Mouse (Mus musculus) lung, adult 18-20 months (tissue): ENCODE results near the gene Dyrk1a.

Experiments used
- DNase-seq, 2 experiments: peaks; one replicate each; pipeline ENCODE4 v3.0.0; 2022; ENCODE audit warnings: mixed read lengths in 2 of 2

Dyrk1a gene

GRCm38 (mm10) chr16:94720476-94721153 lies 150.8 kb downstream of the Dyrk1a start:
- no peak for DNase-seq

- DNase-seq, result no peak
Measured at GRCm38 (mm10) chr16:94721549-94722006, 151.8 kb downstream of the Dyrk1a start.

GRCm38 (mm10) chr16:94722936-94723335 lies 153.1 kb downstream of the Dyrk1a start:
- no peak for DNase-seq

- peak; percentile 80 to 86 for DNase-seq
Measured at GRCm38 (mm10) chr16:94724061-94724596, 154.3 kb downstream of the Dyrk1a start.

GRCm38 (mm10) chr16:94724747-94725211 lies 155.0 kb downstream of the Dyrk1a start:
- no peak for DNase-seq

GRCm38 (mm10) chr16:94729236-94729635 lies 159.4 kb downstream of the Dyrk1a start:
- no peak for DNase-seq

- no peak for DNase-seq
Measured at GRCm38 (mm10) chr16:94731027-94731426, 161.2 kb downstream of the Dyrk1a start.

- no peak for DNase-seq
Measured at GRCm38 (mm10) chr16:94735472-94735871, 165.7 kb downstream of the Dyrk1a start.

GRCm38 (mm10) chr16:94736462-94737358 lies 166.9 kb downstream of the Dyrk1a start:
- no peak for DNase-seq

- DNase-seq, result no peak
Measured at GRCm38 (mm10) chr16:94737359-94737687, 167.5 kb downstream of the Dyrk1a start.

GRCm38 (mm10) chr16:94743853-94744501 lies 174.2 kb downstream of the Dyrk1a start:
- DNase-seq, result peak; percentile 16 to 25

- DNase-seq, result peak in 1 of 2 experiments; percentile 27
Measured at GRCm38 (mm10) chr16:94745016-94745415, 175.2 kb downstream of the Dyrk1a start.
